Mouse (Mus musculus) cerebellum, adult 2 months (tissue): ENCODE data around the gene Vac14.

Experiments used
- CTCF ChIP-seq: fragments of 200-500 bp; IDR thresholded peaks from 2 replicates; pipeline ENCODE4 v1.5.1; 2011; ENCODE audit warnings: low read depth, mild to moderate bottlenecking, control low read depth, low read length, moderate library complexity, borderline replicate concordance; ENCODE audit not compliant: insufficient read depth
- POLR2A ChIP-seq: fragments of 200-500 bp; IDR thresholded peaks from 2 replicates; pipeline ENCODE4 v1.6.1; 2011; ENCODE audit warnings: low read length, control low read depth, borderline replicate concordance; ENCODE audit not compliant: insufficient read depth

DNA sequence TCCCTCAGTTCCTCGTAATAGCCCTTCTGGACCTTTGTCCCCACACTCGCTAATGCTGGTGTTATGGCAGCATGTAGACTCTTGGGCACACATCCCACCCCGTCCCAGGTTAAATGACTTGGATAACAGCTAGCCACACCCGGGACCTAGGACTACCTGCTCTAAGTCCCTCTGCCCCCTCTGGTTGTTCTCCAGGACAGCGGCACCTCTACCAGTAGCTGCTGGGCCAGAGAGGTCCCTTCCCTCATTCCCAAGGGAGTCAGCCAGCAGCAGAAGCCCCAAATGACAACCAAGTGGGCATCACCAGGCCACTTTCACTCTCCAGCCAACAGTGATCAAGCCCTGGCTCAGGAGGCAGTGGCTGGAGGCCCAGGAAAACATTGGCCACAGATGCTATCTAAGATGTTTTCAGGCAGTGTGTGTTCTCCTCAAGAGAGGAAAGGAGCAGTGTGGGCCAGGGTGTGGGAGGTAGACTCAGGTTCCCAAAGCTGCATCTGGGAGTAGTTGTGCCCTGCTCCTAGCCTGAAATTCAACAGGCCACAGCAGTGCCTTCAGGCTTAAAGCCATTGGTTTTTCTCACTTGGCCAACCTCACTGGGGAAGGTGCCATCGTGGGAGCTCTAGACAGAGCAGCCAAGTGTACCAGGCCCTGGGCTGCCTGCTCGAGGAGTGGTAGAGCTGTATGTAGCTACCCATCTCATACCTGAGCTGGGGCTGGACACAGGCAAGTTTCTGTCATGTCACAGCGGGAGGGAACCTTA lies 100.0 kb downstream of the Vac14 start:
- TF ChIP-seq CTCF, result no peak
- no peak for TF ChIP-seq POLR2A
